Mouse (Mus musculus) forebrain, embryonic 10.5 days (tissue): ENCODE measurements around the gene Palm3. TPM values are rescaled to one million over a fixed set of nuclear protein-coding genes. Genes with fewer than 3 reads are reported as not detected.
A peak's percentile ranks its signal among the peaks of the same experiment; 100 is the strongest.

Experiments
- DNase-seq: peaks from one replicate; pipeline ENCODE4 v3.0.0-alpha.2; 2017; ENCODE audit warnings: low spot score; ENCODE audit errors: extremely low spot score
- H3K27ac ChIP-seq: fragments of 300-500 bp; sonication (generic); 2 replicates; pipeline ENCODE4 v1.5.1; 2016; ENCODE audit warnings: mild to moderate bottlenecking
- H3K27me3 ChIP-seq: fragments of 300-500 bp; sonication (generic); 2 replicates; pipeline ENCODE4 v1.6.1; 2016; ENCODE audit warnings: mild to moderate bottlenecking; ENCODE audit not compliant: poor library complexity, severe bottlenecking
- H3K36me3 ChIP-seq: fragments of 300-500 bp; sonication (generic); replicated peaks from 2 replicates; pipeline ENCODE4 v1.6.1; 2016; ENCODE audit warnings: mild to moderate bottlenecking, moderate library complexity
- H3K4me1 ChIP-seq: fragments of 300-500 bp; sonication (generic); 2 replicates; pipeline ENCODE4 v1.6.1; 2016
- H3K4me3 ChIP-seq: fragments of 300-500 bp; sonication (generic); 2 replicates; pipeline ENCODE4 v1.5.1; 2016; ENCODE audit warnings: mild to moderate bottlenecking, moderate library complexity
- H3K9me3 ChIP-seq: fragments of 300-500 bp; sonication (generic); 2 replicates; pipeline ENCODE4 v1.6.1; 2016; ENCODE audit warnings: mild to moderate bottlenecking, moderate library complexity
- WGBS: fragments of 180-500 bp; shearing (Covaris S2); methylation state at CpG from one replicate; pipeline ENCODE4 v1.1.7; 2016; 5-methylcytosine and 5-hydroxymethylcytosine counted together
- polyA plus RNA-seq: library from polyadenylated mRNA; unstranded; fragments of >200 nt; fragmentation: Nextera tagmentation; extraction: Ambion mirVana; gene quantifications from 2 replicates; pipeline ENCODE4 v1.2.1, GENCODE M21; 2016

The Palm3 gene
- polyA plus RNA-seq = 7.8 and 8.2 TPM in 2 replicates

- Histone ChIP-seq H3K27me3 (peaks cover 78% of the 10 kb centered on the region), H3K27ac (peak within 1 kb of the TSS; percentile 62; the same call in 1 of the 2 replicates), H3K4me1 (peaks cover 41% of the 10 kb centered on the region), H3K36me3 (no peaks in the 10 kb centered on the region), H3K9me3 (no peaks in the 10 kb centered on the region), H3K4me3 (peak within 1 kb of the TSS; percentile 27)
- WGBS = 11% methylated on average over 18 of the region's 18 CpGs
- no peak for DNase-seq
Measured at GRCm38 (mm10) chr8:84021096-84021495, at the start of gene Palm3. Gene Palm3 (plus strand): TSS chr8:84021471.

GRCm38 (mm10) chr8:83971661-83972060 is 49.6 kb upstream of the Palm3 start:
- Histone ChIP-seq H3K27ac (peak overlapping the region; percentile 88; the same call in 1 of the 2 replicates), H3K27me3 (no peaks in the 10 kb centered on the region), H3K4me3 (peak overlapping the region; percentile 96), H3K9me3 (no peaks in the 10 kb centered on the region), H3K4me1 (peaks cover 32% of the 10 kb centered on the region), H3K36me3 (peaks cover 50% of the 10 kb centered on the region)
- no peak for DNase-seq
- 76% methylated on average over 6 of the region's 6 CpGs for WGBS

- Histone ChIP-seq H3K4me1 (peaks cover 39% of the 10 kb centered on the region), H3K36me3 (peaks cover 42% of the 10 kb centered on the region), H3K27me3 (no peaks in the 10 kb centered on the region), H3K27ac (peak within 1 kb of the TSS; percentile 88), H3K9me3 (no peaks in the 10 kb centered on the region), H3K4me3 (peak within 1 kb of the TSS; percentile 96)
- WGBS = 1% methylated on average over 91 of the region's 94 CpGs
- peak; percentile 99 for DNase-seq
Measured at GRCm38 (mm10) chr8:83972150-83973120, 48.8 kb upstream of the Palm3 start, which contains the start of gene Prkaca. Gene Prkaca (plus strand): TSS chr8:83972993.

GRCm38 (mm10) chr8:83973161-83974031 is 47.9 kb upstream of the Palm3 start:
- H3K9me3 ChIP-seq = no peaks in the 10 kb centered on the region
- peak overlapping the region; percentile 88 for H3K27ac ChIP-seq
- DNase-seq = no peak
- peak overlapping the region; percentile 96 for H3K4me3 ChIP-seq
- 4% methylated on average over 37 of the region's 37 CpGs for WGBS
- H3K36me3 ChIP-seq = peaks cover 38% of the 10 kb centered on the region
- peaks cover 49% of the 10 kb centered on the region for H3K4me1 ChIP-seq
- H3K27me3 ChIP-seq = no peaks in the 10 kb centered on the region

- no peak for DNase-seq
- Histone ChIP-seq H3K9me3 (no peaks in the 10 kb centered on the region), H3K27ac (no peak overlapping the region), H3K4me1 (peaks cover 50% of the 10 kb centered on the region), H3K4me3 (peak overlapping the region; percentile 96), H3K36me3 (peaks cover 37% of the 10 kb centered on the region), H3K27me3 (no peaks in the 10 kb centered on the region)
- WGBS = 87% methylated on average over 4 of the region's 4 CpGs
Measured at GRCm38 (mm10) chr8:83974521-83974920, 46.8 kb upstream of the Palm3 start.

- 88% methylated on average over 4 of the region's 4 CpGs for WGBS
- H3K9me3 ChIP-seq = no peaks in the 10 kb centered on the region
- H3K4me3 ChIP-seq = no peak overlapping the region
- no peak overlapping the region for H3K27ac ChIP-seq
- no peaks in the 10 kb centered on the region for H3K27me3 ChIP-seq
- peaks cover 50% of the 10 kb centered on the region for H3K4me1 ChIP-seq
- DNase-seq = no peak
- peaks cover 42% of the 10 kb centered on the region for H3K36me3 ChIP-seq
Measured at GRCm38 (mm10) chr8:83976101-83976630, 45.1 kb upstream of the Palm3 start.

- peaks cover 44% of the 10 kb centered on the region for H3K4me1 ChIP-seq
- no peaks in the 10 kb centered on the region for H3K27me3 ChIP-seq
- DNase-seq = no peak
- H3K36me3 ChIP-seq = peaks cover 49% of the 10 kb centered on the region
- peak overlapping the region; percentile 8; the same call in 1 of the 2 replicates for H3K4me3 ChIP-seq
- no peaks in the 10 kb centered on the region for H3K9me3 ChIP-seq
- H3K27ac ChIP-seq = 0 out of 2 replicates have a peak overlapping the region, but pooled peaks have one; percentile 22
- 95% methylated on average over 5 of the region's 5 CpGs for WGBS
Measured at GRCm38 (mm10) chr8:83976779-83977350, 44.4 kb upstream of the Palm3 start.

- 72% methylated on average over 6 of the region's 6 CpGs for whole genome bisulfite sequencing
- Histone ChIP-seq H3K36me3 (peaks cover 56% of the 10 kb centered on the region), H3K27ac (peak overlapping the region; percentile 26; the same call in 1 of the 2 replicates), H3K4me3 (no peak overlapping the region; the same call in 1 of the 2 replicates), H3K4me1 (peaks cover 39% of the 10 kb centered on the region), H3K9me3 (no peaks in the 10 kb centered on the region), H3K27me3 (no peaks in the 10 kb centered on the region)
- DNase-seq = no peak
Measured at GRCm38 (mm10) chr8:83977646-83978045, 43.6 kb upstream of the Palm3 start.

GRCm38 (mm10) chr8:83978200-83978599 is 43.1 kb upstream of the Palm3 start:
- no peak overlapping the region; the same call in 1 of the 2 replicates for H3K4me3 ChIP-seq
- H3K36me3 ChIP-seq = peaks cover 62% of the 10 kb centered on the region
- DNase-seq = no peak
- H3K27me3 ChIP-seq = no peaks in the 10 kb centered on the region
- H3K27ac ChIP-seq = peak overlapping the region; percentile 26; the same call in 1 of the 2 replicates
- 77% methylated on average over 9 of the region's 9 CpGs for WGBS
- peaks cover 36% of the 10 kb centered on the region for H3K4me1 ChIP-seq
- H3K9me3 ChIP-seq = no peaks in the 10 kb centered on the region

GRCm38 (mm10) chr8:83980250-83980649 is 41.0 kb upstream of the Palm3 start:
- H3K4me1 ChIP-seq = peaks cover 20% of the 10 kb centered on the region
- no peak for DNase-seq
- no peaks in the 10 kb centered on the region for H3K9me3 ChIP-seq
- H3K27me3 ChIP-seq = no peaks in the 10 kb centered on the region
- no peak overlapping the region for H3K4me3 ChIP-seq
- peaks cover 79% of the 10 kb centered on the region for H3K36me3 ChIP-seq
- 88% methylated on average over 1 of the region's 1 CpGs for WGBS
- no peak overlapping the region for H3K27ac ChIP-seq

GRCm38 (mm10) chr8:83980845-83981244 is 40.4 kb upstream of the Palm3 start:
- H3K4me1 ChIP-seq = peaks cover 20% of the 10 kb centered on the region
- no peaks in the 10 kb centered on the region for H3K9me3 ChIP-seq
- no peaks in the 10 kb centered on the region for H3K27me3 ChIP-seq
- WGBS = 84% methylated on average over 8 of the region's 8 CpGs
- H3K36me3 ChIP-seq = peaks cover 83% of the 10 kb centered on the region
- no peak overlapping the region for H3K4me3 ChIP-seq
- H3K27ac ChIP-seq = no peak overlapping the region
- no peak for DNase-seq

- 95% methylated on average over 7 of the region's 7 CpGs for WGBS
- DNase-seq = no peak
- no peaks in the 10 kb centered on the region for H3K9me3 ChIP-seq
- peaks cover 84% of the 10 kb centered on the region for H3K36me3 ChIP-seq
- H3K27ac ChIP-seq = no peak overlapping the region
- no peaks in the 10 kb centered on the region for H3K27me3 ChIP-seq
- no peak overlapping the region for H3K4me3 ChIP-seq
- H3K4me1 ChIP-seq = peaks cover 20% of the 10 kb centered on the region
Measured at GRCm38 (mm10) chr8:83981533-83981932, 39.7 kb upstream of the Palm3 start.
